Mouse (Mus musculus) forebrain, embryonic 14.5 days (tissue): ENCODE data around the gene Cd300lg. TPM values are rescaled to one million over a fixed set of nuclear protein-coding genes. Genes with fewer than 3 reads are reported as not detected.

ENCODE experiments used
- ATAC-seq: fragments of 200-750 bp; cut with Nextera tagmentation; 2 replicates; pipeline ENCODE4 v1.8.0; 2017; ENCODE audit warnings: mild to moderate bottlenecking, moderate library complexity
- DNase-seq: peaks from one replicate; pipeline ENCODE4 v3.0.0-alpha.2; 2015; ENCODE audit warnings: low spot score
- H3K27ac ChIP-seq: fragments of 300-500 bp; sonication (generic); 2 replicates; pipeline ENCODE4 v1.5.1; 2014; ENCODE audit warnings: low read depth, mild to moderate bottlenecking, control low read depth, low read length, moderate library complexity
- H3K27me3 ChIP-seq: fragments of 300-500 bp; sonication (generic); replicated peaks from 2 replicates; pipeline ENCODE4 v1.6.1; 2014; ENCODE audit warnings: low read length, control low read depth, mixed read lengths; ENCODE audit not compliant: control insufficient read depth, insufficient read depth
- H3K36me3 ChIP-seq: fragments of 300-500 bp; sonication (generic); 2 replicates; pipeline ENCODE4 v1.6.1; 2014; ENCODE audit warnings: low read length, control low read depth; ENCODE audit not compliant: control insufficient read depth, insufficient read depth
- H3K4me1 ChIP-seq: fragments of 300-500 bp; sonication (generic); 2 replicates; pipeline ENCODE4 v1.6.1; 2014; ENCODE audit warnings: antibody characterized with exemption, low read length, control low read depth; ENCODE audit not compliant: control insufficient read depth, insufficient read depth
- H3K4me2 ChIP-seq: fragments of 300-500 bp; sonication (generic); 2 replicates; pipeline ENCODE4 v1.6.1; 2014; ENCODE audit warnings: mild to moderate bottlenecking, control low read depth, low read length
- H3K4me3 ChIP-seq: fragments of 300-500 bp; sonication (generic); 2 replicates; pipeline ENCODE4 v1.5.1; 2014; ENCODE audit warnings: low read depth, low read length, control low read depth
- H3K9ac ChIP-seq: fragments of 300-500 bp; sonication (generic); 2 replicates; pipeline ENCODE4 v1.6.1; 2014; ENCODE audit warnings: mild to moderate bottlenecking, low read length, control low read depth, moderate library complexity
- H3K9me3 ChIP-seq: fragments of 300-500 bp; sonication (generic); replicated peaks from 2 replicates; pipeline ENCODE4 v1.6.1; 2016; ENCODE audit warnings: low read length, control low read depth, mixed read lengths; ENCODE audit not compliant: control insufficient read depth
- WGBS: fragments of 180-500 bp; shearing (Covaris S2); extraction: QIAGEN DNeasy Blood & Tissue Kit; methylation state at CpG from one replicate; pipeline ENCODE4 v1.1.7; 2014; 5-methylcytosine and 5-hydroxymethylcytosine counted together
- polyA plus RNA-seq: library from polyadenylated mRNA; unstranded; fragments of >200 nt; fragmentation: Nextera tagmentation; extraction: Ambion mirVana; gene quantifications from 2 replicates; pipeline ENCODE4 v1.2.1, GENCODE M21; 2014

Gene Cd300lg
- polyA plus RNA-seq, 1 experiment from 2014 or later, result not detected

- H3K4me3 ChIP-seq, result no peak overlapping the region
- DNase-seq (no peak), ATAC-seq (no peak)
- no peak overlapping the region for H3K9ac ChIP-seq
- no peak overlapping the region for H3K4me2 ChIP-seq
- H3K9me3 ChIP-seq, result no peaks in the 10 kb centered on the region
- H3K27me3 ChIP-seq, result no peaks in the 10 kb centered on the region
- H3K4me1 ChIP-seq, result no peaks in the 10 kb centered on the region
- no peak overlapping the region for H3K27ac ChIP-seq
- no peaks in the 10 kb centered on the region for H3K36me3 ChIP-seq
- WGBS, result 47% methylated on average over 4 of the region's 4 CpGs
These were observed 10.6 kb downstream of the Cd300lg start for GRCm38 (mm10) chr11:102051954-102052353.

GRCm38 (mm10) chr11:102052697-102053096 lies 11.4 kb downstream of the Cd300lg start:
- no peak overlapping the region for H3K27ac ChIP-seq
- ATAC-seq (no peak), DNase-seq (no peak)
- no peaks in the 10 kb centered on the region for H3K36me3 ChIP-seq
- no peak overlapping the region for H3K4me3 ChIP-seq
- WGBS, result 86% methylated on average over 12 of the region's 12 CpGs
- H3K4me1 ChIP-seq, result no peaks in the 10 kb centered on the region
- H3K4me2 ChIP-seq, result no peak overlapping the region
- no peaks in the 10 kb centered on the region for H3K9me3 ChIP-seq
- no peak overlapping the region for H3K9ac ChIP-seq
- H3K27me3 ChIP-seq, result no peaks in the 10 kb centered on the region

- ATAC-seq (no peak), DNase-seq (no peak)
- WGBS, result 89% methylated on average over 7 of the region's 7 CpGs
- no peak overlapping the region for H3K4me2 ChIP-seq
- peaks cover 2% of the 10 kb centered on the region; the same call in 1 of the 2 replicates for H3K36me3 ChIP-seq
- no peak overlapping the region for H3K9ac ChIP-seq
- H3K27me3 ChIP-seq, result no peaks in the 10 kb centered on the region
- H3K9me3 ChIP-seq, result no peaks in the 10 kb centered on the region
- no peak overlapping the region for H3K4me3 ChIP-seq
- H3K4me1 ChIP-seq, result no peaks in the 10 kb centered on the region
- H3K27ac ChIP-seq, result no peak overlapping the region
These were observed 11.9 kb downstream of the Cd300lg start for GRCm38 (mm10) chr11:102053183-102053582.

- WGBS, result 28% methylated on average over 9 of the region's 9 CpGs
- H3K4me2 ChIP-seq, result no peak overlapping the region
These were observed 12.5 kb downstream of the Cd300lg start for GRCm38 (mm10) chr11:102053847-102054246.

GRCm38 (mm10) chr11:102061236-102061940 lies 20.1 kb downstream of the Cd300lg start:
- no peaks in the 10 kb centered on the region for H3K9me3 ChIP-seq
- ATAC-seq (peak; percentile 86), DNase-seq (peak; percentile 87)
- H3K36me3 ChIP-seq, result peaks cover 56% of the 10 kb centered on the region
- no peak overlapping the region for H3K27ac ChIP-seq
- peak overlapping the region; percentile 30 for H3K4me3 ChIP-seq
- H3K4me1 ChIP-seq, result peaks cover 5% of the 10 kb centered on the region; the same call in 1 of the 2 replicates
- H3K9ac ChIP-seq, result peak overlapping the region; percentile 57
- peak overlapping the region; percentile 70 for H3K4me2 ChIP-seq
- H3K27me3 ChIP-seq, result no peaks in the 10 kb centered on the region
- 3% methylated on average over 23 of the region's 23 CpGs for WGBS

More at GRCm38 (mm10) chr11:102053847-102054246, 12.5 kb downstream of the Cd300lg start:
- H3K4me3 ChIP-seq, result no peak overlapping the region
- no peaks in the 10 kb centered on the region for H3K4me1 ChIP-seq
- ATAC-seq, result no peak
- H3K27ac ChIP-seq, result no peak overlapping the region
- H3K9me3 ChIP-seq, result no peaks in the 10 kb centered on the region
- H3K36me3 ChIP-seq, result peaks cover 8% of the 10 kb centered on the region
- peak; percentile 65 for DNase-seq
- H3K9ac ChIP-seq, result no peak overlapping the region
- no peaks in the 10 kb centered on the region for H3K27me3 ChIP-seq

- no peaks in the 10 kb centered on the region for H3K27me3 ChIP-seq
- WGBS, result 31% methylated on average over 16 of the region's 16 CpGs
- H3K36me3 ChIP-seq, result peaks cover 56% of the 10 kb centered on the region
- H3K4me2 ChIP-seq, result peak overlapping the region; percentile 70
- no peak overlapping the region for H3K9ac ChIP-seq
- H3K4me3 ChIP-seq, result no peak overlapping the region
- H3K9me3 ChIP-seq, result no peaks in the 10 kb centered on the region
- no peak for DNase-seq
- H3K4me1 ChIP-seq, result peaks cover 5% of the 10 kb centered on the region; the same call in 1 of the 2 replicates
- no peak for ATAC-seq
- H3K27ac ChIP-seq, result no peak overlapping the region
These were observed 20.7 kb downstream of the Cd300lg start for GRCm38 (mm10) chr11:102061941-102062473.

- no peak for ATAC-seq
- 84% methylated on average over 13 of the region's 13 CpGs for WGBS
- Histone ChIP-seq H3K4me2 (no peak overlapping the region), H3K36me3 (peaks cover 56% of the 10 kb centered on the region), H3K4me3 (no peak overlapping the region), H3K4me1 (peaks cover 5% of the 10 kb centered on the region; the same call in 1 of the 2 replicates), H3K9me3 (no peaks in the 10 kb centered on the region), H3K9ac (no peak overlapping the region), H3K27ac (no peak overlapping the region), H3K27me3 (no peaks in the 10 kb centered on the region)
- DNase-seq, result no peak
These were observed 21.8 kb downstream of the Cd300lg start for GRCm38 (mm10) chr11:102063076-102063475.

- ATAC-seq, result no peak
- H3K4me2 ChIP-seq, result no peak overlapping the region
- DNase-seq, result peak; percentile 37
- H3K4me1 ChIP-seq, result no peaks in the 10 kb centered on the region
- H3K27ac ChIP-seq, result no peak overlapping the region
- WGBS, result 31% methylated on average over 2 of the region's 2 CpGs
- no peak overlapping the region for H3K9ac ChIP-seq
- no peaks in the 10 kb centered on the region for H3K27me3 ChIP-seq
- H3K36me3 ChIP-seq, result peaks cover 13% of the 10 kb centered on the region; the same call in 1 of the 2 replicates
- H3K9me3 ChIP-seq, result no peaks in the 10 kb centered on the region
- no peak overlapping the region for H3K4me3 ChIP-seq
These were observed 27.7 kb downstream of the Cd300lg start for GRCm38 (mm10) chr11:102068969-102069368.

GRCm38 (mm10) chr11:102069633-102070032 lies 28.3 kb downstream of the Cd300lg start:
- Histone ChIP-seq H3K4me1 (no peaks in the 10 kb centered on the region), H3K36me3 (peaks cover 12% of the 10 kb centered on the region; the same call in 1 of the 2 replicates), H3K9ac (no peak overlapping the region), H3K27ac (no peak overlapping the region), H3K4me2 (no peak overlapping the region), H3K27me3 (no peaks in the 10 kb centered on the region), H3K9me3 (no peaks in the 10 kb centered on the region), H3K4me3 (no peak overlapping the region)
- ATAC-seq (peak; percentile 40; the same call in 1 of the 2 replicates), DNase-seq (peak; percentile 72)
- WGBS, result 51% methylated on average over 11 of the region's 11 CpGs
